Mouse (Mus musculus): ENCODE measurements at regions not wholly inside any gene's neighbourhood (a gene's known extent, or its start where the extent isn't known, plus 50 kb on each side); places are given as distances from the start of the nearest gene placed in this dataset.

DNA sequence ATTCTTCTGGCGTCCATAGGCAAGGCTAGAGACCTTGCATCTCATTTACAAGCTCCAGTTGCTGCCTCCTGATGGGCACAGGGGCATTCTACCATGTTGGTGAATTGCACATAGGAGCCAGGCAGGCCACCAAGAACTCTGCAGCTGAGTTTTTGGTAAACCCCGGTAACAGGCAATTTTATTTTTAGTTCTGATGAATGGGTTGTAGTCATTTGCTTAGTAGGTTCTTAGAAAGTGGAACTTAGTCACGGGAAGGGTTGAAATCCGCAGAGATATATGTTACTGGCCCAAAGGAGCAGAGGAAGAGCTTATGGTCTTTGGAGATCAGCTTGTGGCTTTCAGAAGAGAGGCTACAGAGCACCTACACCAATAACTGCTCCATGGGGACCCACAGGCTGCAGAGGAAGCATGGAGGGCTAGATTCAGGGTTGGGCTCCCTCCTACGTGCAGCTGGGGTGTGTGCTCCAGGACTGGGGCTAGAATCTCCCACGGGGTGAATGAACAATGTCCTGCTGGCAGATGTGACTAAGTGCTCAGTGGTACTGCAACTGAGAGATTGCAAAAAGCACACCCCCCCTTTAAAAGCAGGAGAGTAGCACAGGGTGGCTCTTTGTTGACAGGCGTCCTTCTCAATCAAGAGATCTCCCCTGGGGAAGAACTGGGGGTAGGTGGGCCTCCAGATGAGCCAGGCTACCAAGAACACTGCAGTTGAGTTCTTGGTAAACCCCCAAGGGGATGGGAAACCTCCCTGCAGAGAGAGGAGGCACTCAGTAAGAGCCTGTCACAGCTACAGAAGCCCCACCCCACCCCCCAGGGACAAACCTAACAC is 65.6 kb upstream of the Med13l start:
- no peak for ATAC-seq (replicated peaks in 1 of 2; ENCODE audit: insufficient read depth in 1 of 2, low FRiP score in 2 of 2, low TSS enrichment in 1 of 2, low read depth in 1 of 2, poor library complexity in 2 of 2, severe bottlenecking in 2 of 2)

DNA sequence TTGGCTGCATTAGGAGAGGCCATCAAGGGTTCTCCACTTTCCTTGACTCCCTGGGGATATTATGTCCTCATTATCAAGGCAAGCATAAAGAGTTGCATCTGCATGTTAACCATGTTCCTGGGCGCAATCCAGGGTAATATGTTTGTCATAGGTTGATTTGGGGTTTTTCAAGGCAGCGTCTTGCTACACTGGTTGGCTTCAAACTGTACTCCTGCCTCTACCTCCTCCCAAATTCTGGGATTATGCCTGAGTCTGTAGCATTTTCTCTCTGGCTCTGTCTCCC is 65.1 kb upstream of the Med13l start:
- no peak for ATAC-seq (replicated peaks in 1 of 2; ENCODE audit: insufficient read depth in 1 of 2, low FRiP score in 2 of 2, low TSS enrichment in 1 of 2, low read depth in 1 of 2, poor library complexity in 2 of 2, severe bottlenecking in 2 of 2)

DNA sequence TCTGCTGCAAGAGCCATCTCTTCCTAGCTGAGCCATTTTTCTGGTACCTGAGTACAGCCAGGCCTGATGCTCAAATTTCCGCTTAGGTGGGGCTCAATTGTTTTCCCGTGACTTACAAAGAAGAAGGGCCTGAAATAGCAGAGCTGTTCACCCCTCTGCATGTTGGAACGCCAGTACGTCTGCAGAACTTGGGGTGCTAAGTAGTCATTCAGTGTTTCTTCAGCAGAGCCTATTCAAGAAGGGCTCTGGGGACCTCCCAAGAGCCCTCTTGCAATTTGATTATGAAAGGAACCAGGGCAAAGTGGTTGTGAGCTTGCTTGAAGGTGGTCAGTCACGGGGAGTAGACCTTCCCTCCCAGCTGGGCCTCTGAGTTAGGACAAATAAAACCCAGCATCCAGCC is 58.9 kb upstream of the Med13l start:
- no peak for ATAC-seq (replicated peaks in 1 of 2; ENCODE audit: insufficient read depth in 1 of 2, low FRiP score in 2 of 2, low TSS enrichment in 1 of 2, low read depth in 1 of 2, poor library complexity in 2 of 2, severe bottlenecking in 2 of 2)

DNA sequence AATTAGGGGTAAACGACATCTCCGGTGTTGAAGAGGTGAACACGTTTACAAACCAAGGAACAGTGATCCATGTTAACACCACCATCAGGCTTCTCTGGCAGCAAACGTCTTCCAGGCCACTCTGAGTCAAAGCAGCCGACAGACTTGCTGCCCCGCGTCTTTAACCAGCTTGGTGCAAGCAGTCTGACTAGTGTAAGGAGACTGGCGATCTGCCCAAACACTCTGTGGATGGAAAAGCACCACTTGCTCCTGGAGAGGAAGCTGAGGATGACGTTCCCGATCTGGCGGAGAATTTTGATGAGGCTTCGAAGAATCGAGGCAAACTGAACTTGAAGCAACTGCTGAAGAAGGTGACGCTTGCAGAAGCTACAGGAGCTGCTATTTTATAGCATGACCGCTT is 57.5 kb upstream of the Med13l start:
- no peak for ATAC-seq (replicated peaks in 1 of 2; ENCODE audit: insufficient read depth in 1 of 2, low FRiP score in 2 of 2, low TSS enrichment in 1 of 2, low read depth in 1 of 2, poor library complexity in 2 of 2, severe bottlenecking in 2 of 2)

DNA sequence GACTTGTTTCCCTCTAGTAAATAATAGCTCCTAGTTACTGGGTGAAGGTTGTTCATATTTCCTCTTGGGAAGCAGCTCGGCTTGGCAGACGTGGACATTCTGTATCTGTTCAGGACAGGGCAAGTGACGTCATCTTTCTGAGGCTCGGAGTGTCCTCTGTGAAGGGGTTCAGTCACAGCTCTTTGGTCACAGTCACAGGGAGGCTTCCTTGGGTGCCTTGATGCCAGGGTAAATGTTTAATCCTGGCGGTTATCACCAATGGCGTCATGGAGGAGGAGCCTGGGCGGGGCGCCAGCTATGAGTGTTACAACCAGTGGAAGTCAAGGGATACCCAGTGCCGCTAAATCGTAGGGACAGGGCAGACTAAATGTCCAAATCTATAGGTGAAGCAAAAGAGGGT is 56.3 kb upstream of the Med13l start:
- ATAC-seq (replicated peaks in 1 of 2; ENCODE audit: insufficient read depth in 1 of 2, low FRiP score in 2 of 2, low TSS enrichment in 1 of 2, low read depth in 1 of 2, poor library complexity in 2 of 2, severe bottlenecking in 2 of 2), result no peak

DNA sequence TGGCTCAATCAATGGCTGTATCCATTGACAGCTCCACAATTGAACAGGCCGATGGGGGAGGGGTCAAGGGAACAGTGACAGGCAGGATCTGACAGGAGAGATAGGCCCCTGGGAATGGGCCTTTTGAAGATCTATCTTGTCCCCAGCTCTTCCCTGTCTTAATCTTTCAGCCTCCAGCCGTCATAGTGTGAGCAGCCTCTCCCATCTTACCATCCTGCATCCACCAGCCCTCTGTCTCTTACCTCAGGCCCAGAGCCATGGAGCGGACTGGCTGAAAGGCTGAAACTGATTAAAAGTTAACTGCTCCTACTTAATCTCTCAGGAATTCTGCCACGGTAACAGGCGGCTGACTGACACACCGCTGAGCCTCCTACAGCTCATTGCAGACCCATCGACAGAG is 55.6 kb upstream of the Med13l start:
- ATAC-seq (replicated peaks in 1 of 2; ENCODE audit: insufficient read depth in 1 of 2, low FRiP score in 2 of 2, low TSS enrichment in 1 of 2, low read depth in 1 of 2, poor library complexity in 2 of 2, severe bottlenecking in 2 of 2), result no peak

DNA sequence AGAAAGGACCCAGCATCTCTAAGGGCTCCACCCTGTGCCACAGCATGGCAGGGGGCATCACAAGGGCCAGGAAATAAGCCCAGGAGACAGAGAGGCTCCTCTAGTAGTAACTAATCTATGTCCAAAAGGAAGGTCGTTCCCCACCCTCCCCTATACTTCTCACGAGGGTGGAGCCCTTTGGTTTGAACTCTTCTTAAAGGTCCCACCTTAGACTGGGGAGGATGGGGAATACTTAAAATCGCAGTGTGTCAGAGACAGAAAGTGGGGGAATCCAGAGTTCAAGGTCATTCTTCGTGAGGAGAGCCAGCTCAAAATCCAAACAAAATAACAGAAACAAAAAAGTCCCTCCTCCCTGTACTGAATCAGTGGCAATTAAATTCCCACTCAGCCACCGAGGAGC is 50.6 kb upstream of the Med13l start:
- ATAC-seq (replicated peaks in 1 of 2; ENCODE audit: insufficient read depth in 1 of 2, low FRiP score in 2 of 2, low TSS enrichment in 1 of 2, low read depth in 1 of 2, poor library complexity in 2 of 2, severe bottlenecking in 2 of 2), result no peak
